Mouse (Mus musculus) telencephalon, adult 2 months (tissue): Measurements from ENCODE around the gene Gm20403.
"Not testable (repeated sequence)": the region's sequence is repeated elsewhere in the genome, so short reads cannot be mapped to it uniquely, and the experiment has no call there.

ENCODE experiments used
- DNase-seq: peaks from one replicate; pipeline ENCODE4 v3.0.0-alpha.2; 2011; ENCODE audit warnings: low read depth, low spot score

The Gm20403 gene

DNA sequence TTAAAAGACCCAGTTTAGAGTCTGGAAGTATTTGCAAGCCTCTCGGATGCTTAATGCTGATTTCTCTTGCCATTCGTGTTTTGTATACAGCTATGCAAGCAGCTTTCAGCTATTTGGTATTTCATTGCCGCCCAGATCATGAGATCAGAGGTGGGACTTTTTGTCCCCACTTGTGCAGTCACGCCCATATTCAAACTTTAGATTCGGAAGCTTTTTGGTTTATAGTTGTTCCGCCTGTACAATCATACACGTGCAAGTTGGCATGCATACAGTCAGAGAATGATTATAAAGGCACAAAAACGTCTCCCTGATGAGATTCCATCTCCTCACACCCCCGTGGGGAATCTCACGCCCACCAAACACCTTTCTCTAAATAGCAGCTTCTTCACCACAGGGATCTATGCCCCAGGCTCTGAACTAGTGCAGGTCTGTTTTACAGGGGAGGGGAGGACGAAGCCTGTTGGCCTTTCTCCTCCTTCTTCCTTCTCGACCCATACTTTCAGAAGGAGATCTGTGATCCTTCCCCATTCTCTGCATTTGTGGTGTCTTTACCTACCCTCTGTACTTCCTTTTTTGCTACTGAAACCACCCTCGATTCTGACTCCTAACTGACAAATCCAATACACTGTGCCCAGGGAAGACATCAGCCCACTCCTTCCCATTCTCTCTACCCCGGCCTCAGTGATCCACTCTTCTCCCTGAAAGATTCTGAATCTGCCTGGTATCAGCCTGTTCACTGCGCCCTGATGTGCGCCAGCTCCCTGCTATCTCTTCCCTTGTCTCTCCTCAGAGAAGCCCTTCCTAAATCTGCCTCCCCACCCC lies 7.1 kb upstream of the Gm20403 start:
- no peak for DNase-seq

DNA sequence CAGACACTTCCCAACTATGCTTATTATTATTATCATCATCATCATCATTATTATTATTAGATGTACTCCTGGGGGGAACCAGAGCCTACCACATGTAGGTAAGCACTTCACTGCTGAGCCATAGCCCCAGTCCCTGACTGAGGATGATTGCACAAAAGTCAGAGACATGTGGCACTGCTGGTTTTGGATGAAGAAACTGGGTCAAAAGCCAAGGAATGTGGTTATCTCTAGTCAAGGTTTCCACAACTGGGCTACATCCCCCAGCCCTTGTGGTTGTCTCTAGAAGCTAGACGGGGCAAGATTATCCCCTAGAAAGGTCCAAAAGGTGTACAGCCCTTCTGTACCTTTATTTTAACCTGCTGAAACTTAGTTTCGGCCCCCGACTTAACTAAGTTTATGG lies 6.5 kb upstream of the Gm20403 start:
- DNase-seq = no peak

DNA sequence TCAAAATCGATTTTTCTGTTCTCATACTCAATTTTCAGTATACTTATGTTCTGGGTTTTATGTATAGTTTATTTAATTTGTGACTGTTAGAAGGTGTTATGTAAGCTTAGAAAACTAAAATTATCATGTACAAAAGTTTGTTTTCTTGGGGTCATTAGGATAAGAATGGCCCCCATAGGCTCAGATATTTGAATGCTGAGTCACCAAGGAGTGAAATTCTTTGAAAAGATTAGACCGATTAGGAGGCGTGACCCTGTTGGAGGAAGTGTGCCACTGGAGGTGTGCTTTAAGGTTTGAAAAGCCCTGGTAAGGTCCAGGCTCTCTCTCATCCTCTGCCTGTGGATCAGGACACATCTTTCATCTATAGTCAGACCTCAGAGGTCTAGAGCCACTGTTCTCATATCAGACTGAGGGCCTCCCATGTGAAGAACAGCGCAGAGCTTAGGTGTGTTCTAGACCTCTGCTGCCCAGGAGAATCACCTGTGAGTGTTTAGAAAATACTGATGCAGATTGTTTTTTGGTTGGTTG lies 2.1 kb upstream of the Gm20403 start:
- no peak for DNase-seq

DNA sequence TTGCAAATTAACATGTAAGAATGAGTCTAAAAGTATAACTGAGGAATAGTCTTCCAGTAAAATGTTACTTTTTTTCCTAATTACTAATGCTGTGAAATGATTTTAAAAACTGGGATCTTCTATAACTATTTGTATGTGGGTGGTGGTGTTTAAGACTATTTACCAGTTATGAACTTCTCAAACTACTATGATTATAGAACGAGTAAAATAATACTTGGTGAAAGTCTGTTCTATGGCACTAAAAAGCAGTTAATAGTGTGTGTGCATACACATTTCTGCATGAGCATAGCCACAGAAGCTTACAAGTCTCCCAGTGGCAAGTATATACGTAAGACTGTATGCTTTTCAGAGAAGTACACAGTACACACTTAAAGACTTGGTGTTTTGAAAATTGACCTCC lies 827 bp upstream of the Gm20403 start:
- no peak for DNase-seq

DNA sequence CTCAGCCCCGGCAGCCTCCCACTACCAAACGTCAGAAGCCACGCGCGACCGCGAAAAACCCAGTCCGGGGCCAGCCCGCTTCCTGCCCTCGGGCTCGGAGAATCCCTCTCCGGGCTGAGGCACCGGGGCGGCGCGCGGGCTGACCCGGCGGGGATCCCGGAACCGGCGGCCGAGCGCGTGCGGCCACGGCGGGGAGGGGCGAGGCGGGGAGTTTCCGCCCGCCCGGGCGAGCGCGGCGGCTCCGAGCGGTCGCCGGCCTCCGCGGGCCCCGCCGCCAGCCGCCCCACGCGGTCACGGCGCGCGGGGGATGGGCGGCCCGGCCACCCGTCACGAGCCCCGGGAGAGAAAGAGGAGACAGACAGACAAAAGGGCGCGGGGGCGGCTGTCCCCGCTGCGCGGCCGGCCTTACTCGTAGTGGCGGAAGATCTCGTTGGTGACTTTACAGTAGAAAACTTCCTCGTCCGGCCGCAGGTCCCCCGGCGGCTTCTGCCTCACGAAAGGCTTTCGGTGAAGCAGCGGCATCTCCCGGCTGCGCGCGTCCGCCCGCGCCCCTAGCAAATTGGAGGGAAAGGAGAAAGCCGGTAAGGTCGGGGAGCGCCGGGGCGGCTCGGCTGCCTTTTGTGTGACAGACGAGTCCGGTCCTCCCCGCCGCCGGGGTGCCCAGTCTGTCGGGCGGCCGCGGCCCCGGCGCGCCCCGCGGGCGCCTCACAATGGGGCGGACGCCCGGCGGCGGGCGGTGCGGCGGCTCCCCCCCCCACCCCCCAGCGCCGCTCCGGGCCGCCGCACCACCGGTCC lies 875 bp downstream of the Gm20403 start:
- no peak for DNase-seq

DNA sequence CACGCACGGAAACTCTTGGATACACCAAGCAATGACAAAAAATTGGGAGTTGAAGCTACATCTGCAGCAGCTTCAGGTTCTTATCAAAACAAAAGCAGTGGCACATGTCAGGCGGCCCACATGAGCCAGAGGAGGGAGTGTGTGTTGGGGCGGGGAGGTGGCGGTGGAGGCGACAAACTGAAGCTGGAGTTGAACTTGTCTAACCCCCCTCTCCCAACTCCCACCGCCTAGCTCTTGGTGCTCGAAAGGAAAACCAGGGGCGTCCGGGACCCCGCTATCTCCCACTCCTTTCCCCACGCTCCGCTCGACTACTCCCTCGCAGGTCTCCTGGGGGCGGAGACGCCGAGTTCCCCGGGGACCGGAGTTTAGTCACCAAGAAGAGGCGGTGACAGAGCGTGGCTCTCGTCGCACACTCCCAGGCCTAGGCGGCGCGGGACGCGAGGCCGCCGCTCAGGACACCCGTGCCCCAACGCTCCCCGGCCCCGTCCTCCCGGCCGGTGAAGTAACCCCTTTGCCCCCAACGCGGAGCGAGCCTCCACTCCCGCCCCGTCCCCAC lies 1.6 kb downstream of the Gm20403 start:
- no peak for DNase-seq

DNA sequence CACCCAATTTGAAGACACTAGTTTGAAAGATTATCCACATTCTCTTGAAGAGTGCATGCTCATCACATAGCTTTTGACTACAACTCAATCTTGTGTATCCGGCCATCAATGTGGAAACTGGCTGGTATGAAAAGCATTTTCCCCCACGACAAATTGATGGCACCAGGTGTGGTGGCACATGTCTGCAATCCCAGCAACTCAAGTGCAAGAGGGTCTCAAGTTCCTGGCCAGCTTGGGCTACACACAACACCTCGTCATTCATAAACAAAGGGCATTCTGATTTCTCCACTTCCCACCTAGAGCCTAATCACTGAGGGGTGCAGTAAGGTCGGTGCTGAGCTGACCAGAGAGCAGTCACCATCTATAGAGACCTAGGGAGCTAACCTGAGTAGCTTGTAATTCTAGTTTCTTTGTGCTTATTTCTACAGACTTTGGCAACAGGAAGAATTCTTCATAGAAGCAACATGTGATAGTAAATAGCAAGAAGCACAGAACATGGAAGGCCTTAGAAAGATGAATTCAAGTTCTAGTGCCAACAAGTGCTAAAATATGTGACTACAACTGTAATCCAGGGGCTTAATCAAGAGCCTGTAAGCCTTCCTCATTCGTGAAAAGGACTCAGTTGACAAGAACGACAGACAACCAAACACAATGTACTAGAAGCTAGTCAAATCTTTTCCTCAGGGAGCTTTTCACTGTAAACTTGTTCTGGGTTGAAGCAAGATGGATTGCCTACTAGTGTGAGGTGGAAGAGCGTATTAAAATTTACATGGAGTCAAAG lies 3.2 kb downstream of the Gm20403 start:
- DNase-seq = no peak

DNA sequence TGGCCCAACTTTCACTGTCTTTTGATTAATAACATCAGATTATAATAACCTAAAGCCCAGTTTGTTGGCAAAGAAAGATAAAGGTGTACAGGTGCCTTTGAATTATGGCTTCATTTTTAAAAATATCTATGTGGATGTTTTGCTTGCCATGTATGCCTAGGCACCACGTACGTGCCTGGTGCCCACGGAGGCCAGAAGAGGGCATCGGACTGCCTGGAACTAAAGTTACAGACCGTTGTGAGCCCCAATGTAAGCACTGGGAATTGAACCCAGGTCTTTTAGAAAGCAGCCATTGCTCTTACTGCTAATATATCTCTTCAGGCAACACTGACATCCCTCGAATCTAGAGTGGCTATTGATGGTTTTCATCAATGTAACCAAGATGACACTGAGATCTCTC lies 4.4 kb downstream of the Gm20403 start:
- no peak for DNase-seq

DNA sequence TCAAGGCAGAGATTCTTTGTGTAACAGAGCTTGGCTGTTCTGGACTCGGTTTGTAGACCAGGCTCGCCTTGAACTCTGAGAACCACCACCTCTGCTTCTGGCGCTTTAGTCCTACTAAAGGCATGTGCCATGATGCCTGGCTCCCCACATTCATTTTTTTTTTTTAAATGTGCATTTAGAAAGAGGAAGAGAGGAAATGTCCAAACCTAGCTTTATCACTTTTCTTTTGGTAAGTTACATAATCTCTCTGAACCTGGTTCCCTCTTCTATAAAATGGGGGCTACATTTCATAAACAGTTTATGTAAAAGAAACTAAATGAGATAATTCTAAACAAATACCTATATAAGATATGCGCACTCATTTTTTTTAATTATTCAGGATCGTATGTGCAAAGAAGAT lies 5.4 kb downstream of the Gm20403 start:
- no peak for DNase-seq

DNA sequence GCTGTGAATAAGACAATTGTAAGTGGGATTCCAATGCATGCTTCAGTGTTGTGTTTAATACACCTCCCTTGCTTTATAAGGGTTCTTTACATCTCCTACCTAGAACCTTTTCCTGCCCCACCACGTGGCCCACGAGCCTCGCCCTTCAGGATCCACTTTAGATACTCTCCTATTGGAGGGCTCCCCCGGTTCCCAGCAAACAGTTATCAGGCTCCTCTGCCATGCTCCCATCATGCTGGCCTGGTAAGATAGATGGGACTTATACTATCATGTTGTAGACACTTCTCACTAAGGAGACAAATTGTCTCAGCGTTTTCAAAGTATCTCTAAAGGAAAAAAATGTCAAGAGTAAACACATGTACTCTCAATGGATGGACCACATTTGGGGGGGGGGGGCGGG lies 5.8 kb downstream of the Gm20403 start:
- no peak for DNase-seq

DNA sequence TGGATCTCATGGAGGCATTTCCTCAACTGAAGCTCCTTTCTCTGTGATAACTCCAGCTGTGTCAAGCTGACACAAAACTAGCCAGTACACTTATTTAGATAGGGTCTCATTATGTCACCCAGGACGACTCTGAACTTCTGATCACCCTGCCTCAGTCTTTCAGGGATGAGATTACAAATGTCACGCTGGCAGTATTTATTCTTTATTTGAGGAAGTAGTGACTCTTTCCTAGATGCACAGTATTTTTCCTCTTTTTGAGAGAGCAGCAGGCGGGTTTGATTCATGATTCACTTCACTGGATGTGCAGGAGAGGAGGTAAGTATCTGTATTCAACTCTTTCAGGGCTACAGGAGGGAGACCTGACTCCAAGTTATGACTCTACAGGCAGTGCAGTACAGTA lies 17.3 kb downstream of the Gm20403 start:
- DNase-seq = no peak

DNA sequence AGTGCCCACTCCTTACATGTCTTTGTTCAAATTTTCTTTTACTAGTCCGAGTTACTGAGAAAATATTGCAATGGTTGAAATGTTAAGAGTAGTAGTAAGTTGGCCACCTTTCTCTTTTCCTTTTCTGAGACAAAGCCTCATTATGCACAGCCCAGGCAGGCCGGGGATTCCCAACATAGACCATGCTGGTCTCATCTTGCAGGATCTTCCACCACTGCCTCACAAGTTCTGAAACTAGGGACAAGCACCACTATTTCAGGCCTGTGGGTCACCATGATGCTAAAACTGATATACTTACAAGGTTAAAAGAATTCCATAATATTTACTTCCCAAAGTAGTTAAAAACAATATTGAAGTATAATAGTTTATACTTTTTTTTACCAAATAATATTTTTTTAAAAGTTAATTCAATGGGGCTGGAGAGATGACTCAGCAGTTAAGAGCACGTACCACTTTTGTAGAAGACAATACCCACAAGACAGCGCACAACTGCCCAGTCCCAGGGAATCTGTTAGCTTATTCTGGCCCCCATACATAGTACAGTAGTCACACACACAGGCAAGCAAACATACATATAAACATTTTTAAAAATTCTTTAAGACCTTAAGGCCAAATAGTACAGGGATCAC lies 20.7 kb downstream of the Gm20403 start:
- no peak for DNase-seq

DNA sequence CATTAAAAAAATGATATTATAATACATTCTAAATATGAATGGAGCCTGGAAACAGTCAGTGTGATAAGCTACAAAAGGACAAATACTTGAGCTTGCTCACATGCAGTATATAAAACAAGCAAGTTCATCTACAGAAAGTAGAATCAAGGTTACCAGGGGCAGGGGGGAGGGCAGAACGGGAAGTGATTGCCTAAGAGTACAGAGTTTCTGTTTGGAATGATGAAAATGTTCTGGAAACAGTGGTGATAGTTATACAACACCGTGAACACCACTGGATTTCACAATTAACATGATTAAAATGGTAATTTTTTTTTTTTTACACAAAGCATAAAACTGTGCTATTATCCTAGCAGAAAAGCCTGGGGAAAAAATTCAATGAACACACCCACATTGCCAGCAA lies 26.8 kb downstream of the Gm20403 start:
- DNase-seq = no peak

DNA sequence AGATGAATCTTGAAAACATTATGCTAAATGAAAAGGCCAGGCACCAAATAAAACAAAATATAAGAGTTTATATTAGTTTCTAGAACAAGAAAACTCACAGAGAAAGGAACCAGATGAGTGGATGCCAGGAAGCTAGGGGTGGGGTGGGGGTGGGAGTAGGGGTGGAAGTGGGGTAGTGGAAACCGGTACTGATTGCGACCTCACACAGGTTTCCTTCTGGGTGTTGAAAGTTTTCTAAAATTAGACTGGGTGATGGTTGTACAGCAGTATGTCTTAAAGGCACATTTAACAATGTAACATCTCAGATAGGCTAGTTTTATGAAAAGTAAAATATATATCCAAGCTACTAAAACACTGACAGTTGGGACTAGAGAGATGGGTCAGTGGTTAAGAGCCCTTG lies 29.4 kb downstream of the Gm20403 start:
- no peak for DNase-seq

DNA sequence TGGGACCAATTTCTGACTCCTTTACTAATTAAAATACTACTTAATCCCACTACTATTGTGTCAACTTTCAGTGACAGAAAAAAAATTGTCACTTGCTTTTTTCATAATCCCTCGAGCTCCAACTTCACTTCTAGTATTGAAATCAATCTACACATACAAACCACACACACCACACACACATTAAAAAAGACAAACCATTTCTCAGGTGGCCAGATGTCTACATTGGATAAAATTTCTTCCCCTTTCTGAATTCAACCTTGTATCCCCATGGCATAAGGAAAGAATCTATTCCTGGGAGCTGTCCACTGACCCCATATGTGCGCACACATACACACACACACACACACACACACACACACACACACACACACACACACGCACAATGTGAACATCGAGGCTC lies 29.9 kb downstream of the Gm20403 start:
- no peak for DNase-seq

DNA sequence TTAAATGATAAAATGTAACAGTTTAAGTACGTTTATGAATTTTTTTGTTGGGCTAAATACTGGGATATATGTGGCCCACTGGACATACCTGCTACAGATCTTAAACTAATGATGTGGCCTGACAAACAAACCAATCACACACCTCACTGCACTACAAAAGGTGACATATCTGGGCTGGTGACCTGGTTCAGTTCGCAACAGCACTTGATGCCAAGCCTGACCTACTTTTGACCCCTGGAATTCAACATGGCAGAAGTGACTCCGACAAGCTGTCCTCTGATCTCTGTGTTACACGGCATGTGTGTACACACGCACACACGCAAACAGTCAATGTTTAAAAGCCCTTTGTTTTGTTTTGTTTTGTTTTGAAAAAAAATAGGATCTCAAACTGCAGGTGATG lies 40.2 kb downstream of the Gm20403 start:
- no peak for DNase-seq

DNA sequence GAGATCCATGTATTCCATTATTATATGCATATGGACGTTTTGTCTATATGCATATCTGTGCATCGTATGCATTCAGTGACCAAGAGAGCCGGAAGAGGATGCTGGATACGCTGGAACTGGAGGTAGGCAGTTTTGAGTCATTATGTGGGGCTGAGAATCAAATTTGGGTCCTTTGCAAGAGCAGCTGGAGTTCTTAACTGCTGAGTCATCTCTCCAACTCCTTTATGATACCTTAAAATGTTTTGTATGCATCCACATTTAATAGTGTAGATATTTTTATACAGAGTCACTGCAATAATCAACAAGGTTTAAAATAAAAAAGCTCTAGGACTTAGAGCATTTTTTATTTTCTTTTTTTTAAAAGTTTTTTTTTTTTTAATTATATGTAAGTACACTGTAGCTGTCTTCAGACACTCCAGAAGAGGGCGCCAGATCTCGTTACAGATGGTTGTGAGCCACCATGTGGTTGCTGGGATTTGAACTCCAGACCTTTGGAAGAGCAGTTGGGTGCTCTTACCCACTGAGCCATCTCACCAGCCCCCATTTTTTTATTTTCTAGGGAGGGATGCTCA lies 43.7 kb downstream of the Gm20403 start:
- not testable (repeated sequence) for DNase-seq

DNA sequence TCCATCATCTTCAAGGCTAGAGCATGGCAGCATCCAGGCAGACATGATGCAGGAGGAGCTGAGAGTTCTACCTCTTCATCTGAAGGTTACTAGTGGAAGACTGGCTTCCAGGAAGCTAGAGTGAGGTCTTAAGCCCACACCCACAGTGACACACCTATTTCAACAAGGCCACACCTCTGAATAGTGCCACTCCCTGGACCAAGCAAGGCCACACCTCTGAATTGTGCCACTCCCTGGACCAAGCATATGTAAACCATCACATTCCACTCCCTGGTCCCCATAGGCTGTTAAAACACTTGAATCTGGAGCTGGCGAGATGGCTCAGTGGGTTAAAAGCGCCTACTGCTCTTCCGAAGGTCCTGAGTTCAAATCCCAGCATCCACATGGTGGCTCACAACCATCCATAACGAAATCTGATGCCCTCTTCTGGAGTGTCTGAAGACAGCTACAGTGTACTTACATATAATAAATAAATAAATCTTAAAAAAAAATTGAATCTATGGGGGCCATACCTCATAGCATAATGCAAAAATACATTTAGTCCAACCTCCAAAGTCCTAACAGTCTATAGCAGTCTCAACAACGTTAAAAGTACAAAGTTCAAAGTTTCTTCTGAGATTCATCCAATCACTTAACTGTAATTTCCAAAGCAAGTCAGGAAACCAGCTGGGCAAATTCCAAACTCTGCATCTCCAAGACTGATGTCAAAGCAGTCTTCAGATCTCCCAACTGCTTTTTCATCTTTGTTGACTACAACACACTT lies 48.6 kb downstream of the Gm20403 start:
- DNase-seq = not testable (repeated sequence)
